Mouse (Mus musculus): ENCODE results near the gene Prnp. TPM values are rescaled to one million over a fixed set of nuclear protein-coding genes. Genes with fewer than 3 reads are reported as not detected.

The Prnp gene
- polyA plus RNA-seq, 1 experiment from 2014 or later: 184 TPM

DNA sequence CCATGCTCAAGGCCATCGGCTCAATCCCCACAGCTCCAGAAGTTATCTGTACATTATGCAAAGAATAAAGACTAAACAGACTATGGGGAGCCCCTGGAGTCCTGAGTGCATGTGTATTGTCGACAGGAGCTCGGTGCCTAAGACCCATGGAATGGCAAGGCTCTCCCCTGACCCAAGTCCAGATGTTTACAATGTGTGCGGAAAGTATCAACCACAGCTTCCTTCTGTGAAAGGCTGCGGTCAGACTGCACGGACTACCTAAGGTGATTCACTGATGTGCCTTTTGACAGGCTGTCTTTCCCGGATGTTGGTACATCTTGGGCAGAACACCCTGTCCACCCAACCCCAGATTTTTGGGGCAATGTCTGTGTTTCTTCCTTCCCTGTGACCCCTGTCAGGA lies 21.5 kb upstream of the Prnp start:
- H3K4me2 ChIP-seq (replicated peaks): no peak overlapping the region
- no peak overlapping the region for H3K27ac ChIP-seq (replicated peaks)
- H3K4me1 ChIP-seq: peaks cover 31% of the 10 kb centered on the region
- WGBS: 84% methylated on average over 7 of the region's 7 CpGs
- H3K27me3 ChIP-seq: no peaks in the 10 kb centered on the region
- H3K9me3 ChIP-seq: no peaks in the 10 kb centered on the region
- no peak for ATAC-seq (replicated peaks)
- H3K9ac ChIP-seq (replicated peaks): no peak overlapping the region
- no peak overlapping the region for H3K4me3 ChIP-seq
- H3K36me3 ChIP-seq: no peaks in the 10 kb centered on the region

DNA sequence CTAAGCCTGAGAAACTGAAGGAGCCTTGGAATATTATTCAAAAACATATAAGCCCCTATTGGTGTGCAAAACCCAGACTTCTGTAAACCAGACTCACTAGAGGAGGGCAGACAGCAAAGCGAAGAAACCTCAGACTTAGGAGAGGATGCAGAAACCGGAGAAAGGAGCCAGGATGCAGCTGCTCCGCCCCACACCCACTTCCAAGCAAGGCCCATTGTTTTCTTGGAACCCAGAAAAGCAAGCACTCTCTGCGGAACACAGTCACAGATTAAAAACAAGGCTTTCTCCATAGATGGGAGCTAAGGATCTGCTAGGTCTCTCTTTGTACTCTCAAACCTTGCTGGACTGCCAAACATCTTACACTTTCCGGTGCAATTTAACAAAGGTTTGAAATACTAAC lies 17.2 kb upstream of the Prnp start:
- Histone ChIP-seq H3K4me3 (no peak overlapping the region), H3K9ac (replicated peaks) (no peak overlapping the region), H3K36me3 (no peaks in the 10 kb centered on the region), H3K27ac (replicated peaks) (peak overlapping the region; percentile 46), H3K4me2 (replicated peaks) (no peak overlapping the region), H3K27me3 (no peaks in the 10 kb centered on the region), H3K4me1 (peaks cover 27% of the 10 kb centered on the region), H3K9me3 (no peaks in the 10 kb centered on the region)
- no peak for ATAC-seq (replicated peaks)
- 24% methylated on average over 5 of the region's 5 CpGs for WGBS

GRCm38 (mm10) chr2:131895106-131895505 lies 14.6 kb upstream of the Prnp start:
- H3K9me3 ChIP-seq: no peaks in the 10 kb centered on the region
- H3K27me3 ChIP-seq: no peaks in the 10 kb centered on the region
- no peak overlapping the region for H3K4me2 ChIP-seq (replicated peaks)
- no peak overlapping the region for H3K9ac ChIP-seq (replicated peaks)
- H3K4me3 ChIP-seq: no peak overlapping the region
- H3K4me1 ChIP-seq: peaks cover 13% of the 10 kb centered on the region
- ATAC-seq (replicated peaks): no peak
- WGBS: 76% methylated on average over 2 of the region's 2 CpGs
- no peaks in the 10 kb centered on the region for H3K36me3 ChIP-seq
- H3K27ac ChIP-seq (replicated peaks): no peak overlapping the region

- ATAC-seq (replicated peaks): no peak
- no peaks in the 10 kb centered on the region for H3K36me3 ChIP-seq
- no peak overlapping the region for H3K9ac ChIP-seq (replicated peaks)
- H3K27ac ChIP-seq (replicated peaks): no peak overlapping the region
- no peaks in the 10 kb centered on the region for H3K9me3 ChIP-seq
- H3K4me3 ChIP-seq: no peak overlapping the region
- H3K27me3 ChIP-seq: no peaks in the 10 kb centered on the region
- H3K4me2 ChIP-seq (replicated peaks): no peak overlapping the region
- 87% methylated on average over 4 of the region's 4 CpGs for WGBS
- H3K4me1 ChIP-seq: peaks cover 10% of the 10 kb centered on the region
These were observed 13.7 kb upstream of the Prnp start for GRCm38 (mm10) chr2:131896011-131896410.

DNA sequence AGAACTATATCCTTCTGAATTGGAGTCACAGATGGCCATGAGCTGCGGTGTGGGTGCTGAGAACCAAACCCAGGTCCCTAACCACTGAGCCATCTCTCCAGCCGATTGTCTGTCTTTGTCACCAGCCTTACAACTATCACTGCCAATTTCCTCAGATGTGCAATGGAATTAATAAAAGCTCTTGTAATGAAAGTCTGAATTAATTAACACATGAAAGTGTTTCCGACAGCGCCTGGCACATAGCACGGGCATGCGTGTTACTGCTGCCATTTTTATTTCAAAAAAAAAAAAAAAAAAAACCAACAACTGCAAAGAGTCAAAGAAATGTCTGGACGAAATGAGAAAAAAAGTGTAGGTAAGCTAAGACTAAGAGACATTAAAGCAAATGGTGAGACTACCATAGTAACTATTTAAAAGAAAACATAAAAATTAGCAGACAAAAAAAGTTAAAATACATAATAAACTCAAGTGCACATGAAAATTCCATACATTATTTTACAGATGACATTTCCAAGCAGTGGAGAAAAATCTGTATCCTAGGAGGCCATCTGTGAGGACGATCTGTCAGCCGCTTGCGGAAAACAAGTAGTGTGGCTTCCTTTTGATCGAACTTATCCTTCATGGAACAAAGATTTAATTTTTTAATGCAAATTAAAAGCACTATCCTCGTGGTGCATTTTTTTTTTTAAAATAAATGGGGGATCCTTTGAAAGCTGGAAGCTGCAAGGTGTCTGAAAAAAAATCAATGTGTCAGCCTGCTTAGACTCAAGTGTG lies 12.2 kb upstream of the Prnp start:
- 70% methylated on average over 12 of the region's 12 CpGs for WGBS

DNA sequence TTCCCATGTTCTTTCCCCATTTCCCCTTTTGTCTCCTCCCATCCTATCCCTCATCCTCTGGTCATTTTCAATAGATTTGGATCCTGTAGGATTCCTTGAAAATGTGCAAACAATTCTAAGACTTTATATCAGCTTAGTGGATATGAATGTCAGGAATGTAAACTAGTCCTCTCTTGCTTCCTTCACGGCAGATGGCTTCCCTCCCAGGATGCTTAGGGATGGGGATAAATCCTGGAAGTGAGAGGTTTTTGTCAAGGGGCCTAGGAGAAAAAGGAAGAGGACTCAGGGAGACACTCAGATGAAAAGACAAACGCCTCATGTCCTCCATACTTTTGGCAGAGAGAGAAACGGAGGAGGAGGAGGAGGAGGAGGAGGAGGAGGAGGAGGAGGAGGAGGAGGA lies 7.3 kb upstream of the Prnp start:
- Histone ChIP-seq H3K9ac (replicated peaks) (no peak overlapping the region), H3K27me3 (no peaks in the 10 kb centered on the region), H3K4me3 (no peak overlapping the region), H3K4me1 (no peaks in the 10 kb centered on the region), H3K9me3 (no peaks in the 10 kb centered on the region), H3K36me3 (no peaks in the 10 kb centered on the region), H3K27ac (replicated peaks) (no peak overlapping the region), H3K4me2 (replicated peaks) (no peak overlapping the region)
- no peak for ATAC-seq (replicated peaks)
- 49% methylated on average over 2 of the region's 3 CpGs for WGBS

More for the DNA sequence above, 12.2 kb upstream of the Prnp start:
- H3K9me3 ChIP-seq: no peaks in the 10 kb centered on the region
- no peak overlapping the region for H3K9ac ChIP-seq (replicated peaks)
- no peak overlapping the region for H3K4me3 ChIP-seq
- H3K27ac ChIP-seq (replicated peaks): peak overlapping the region; percentile 85
- ATAC-seq (replicated peaks): no peak
- no peaks in the 10 kb centered on the region for H3K27me3 ChIP-seq
- peaks cover 5% of the 10 kb centered on the region for H3K4me1 ChIP-seq
- H3K36me3 ChIP-seq: no peaks in the 10 kb centered on the region
- no peak overlapping the region for H3K4me2 ChIP-seq (replicated peaks)

DNA sequence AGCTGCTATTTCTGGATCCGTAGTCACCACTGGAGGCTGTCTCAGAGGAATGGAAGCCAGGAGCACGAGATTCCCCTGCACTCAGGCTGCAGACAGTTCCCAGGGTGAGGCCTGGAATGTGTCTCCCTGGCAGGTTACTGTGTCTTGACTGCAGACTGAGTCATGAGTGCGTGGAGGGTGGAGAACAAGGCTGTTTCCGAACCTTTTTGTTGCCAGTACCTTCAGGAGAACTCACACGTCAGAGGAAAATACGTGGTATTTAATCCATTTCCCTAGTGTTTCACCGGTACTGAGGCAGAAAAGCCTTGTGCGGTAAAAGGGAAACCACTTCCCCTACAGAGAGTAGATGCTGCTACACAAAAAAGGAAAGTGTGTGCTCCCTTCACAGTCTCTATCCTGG lies 6.9 kb upstream of the Prnp start:
- no peaks in the 10 kb centered on the region for H3K27me3 ChIP-seq
- no peak overlapping the region for H3K4me2 ChIP-seq (replicated peaks)
- no peak overlapping the region for H3K4me3 ChIP-seq
- no peaks in the 10 kb centered on the region for H3K36me3 ChIP-seq
- H3K9me3 ChIP-seq: no peaks in the 10 kb centered on the region
- 59% methylated on average over 8 of the region's 8 CpGs for WGBS
- no peak overlapping the region for H3K9ac ChIP-seq (replicated peaks)
- no peak for ATAC-seq (replicated peaks)
- H3K27ac ChIP-seq (replicated peaks): no peak overlapping the region
- H3K4me1 ChIP-seq: no peaks in the 10 kb centered on the region

- WGBS: 59% methylated on average over 5 of the region's 5 CpGs
- H3K36me3 ChIP-seq: no peaks in the 10 kb centered on the region
- H3K27me3 ChIP-seq: no peaks in the 10 kb centered on the region
- H3K4me3 ChIP-seq: no peak overlapping the region
- no peaks in the 10 kb centered on the region for H3K9me3 ChIP-seq
- ATAC-seq (replicated peaks): no peak
- H3K4me1 ChIP-seq: peaks cover 7% of the 10 kb centered on the region; the same call in 1 of the 2 replicates
- H3K27ac ChIP-seq (replicated peaks): no peak overlapping the region
- H3K4me2 ChIP-seq (replicated peaks): no peak overlapping the region
- no peak overlapping the region for H3K9ac ChIP-seq (replicated peaks)
These were observed 4.7 kb upstream of the Prnp start for GRCm38 (mm10) chr2:131905025-131905424.

GRCm38 (mm10) chr2:131905776-131906175 lies 4.0 kb upstream of the Prnp start:
- no peaks in the 10 kb centered on the region for H3K9me3 ChIP-seq
- H3K4me2 ChIP-seq (replicated peaks): no peak overlapping the region
- no peak overlapping the region for H3K4me3 ChIP-seq
- no peak overlapping the region for H3K9ac ChIP-seq (replicated peaks)
- ATAC-seq (replicated peaks): no peak
- H3K27me3 ChIP-seq: no peaks in the 10 kb centered on the region
- 44% methylated on average over 6 of the region's 6 CpGs for WGBS
- H3K4me1 ChIP-seq: peaks cover 14% of the 10 kb centered on the region
- H3K27ac ChIP-seq (replicated peaks): no peak overlapping the region
- H3K36me3 ChIP-seq: no peaks in the 10 kb centered on the region

- Histone ChIP-seq H3K4me3 (no peak overlapping the region), H3K9ac (replicated peaks) (no peak overlapping the region), H3K27me3 (no peaks in the 10 kb centered on the region), H3K4me2 (replicated peaks) (no peak overlapping the region), H3K36me3 (no peaks in the 10 kb centered on the region), H3K4me1 (peaks cover 19% of the 10 kb centered on the region), H3K9me3 (no peaks in the 10 kb centered on the region), H3K27ac (replicated peaks) (no peak overlapping the region)
- WGBS: 83% methylated on average over 3 of the region's 3 CpGs
- no peak for ATAC-seq (replicated peaks)
These were observed 3.5 kb upstream of the Prnp start for GRCm38 (mm10) chr2:131906266-131906665.

DNA sequence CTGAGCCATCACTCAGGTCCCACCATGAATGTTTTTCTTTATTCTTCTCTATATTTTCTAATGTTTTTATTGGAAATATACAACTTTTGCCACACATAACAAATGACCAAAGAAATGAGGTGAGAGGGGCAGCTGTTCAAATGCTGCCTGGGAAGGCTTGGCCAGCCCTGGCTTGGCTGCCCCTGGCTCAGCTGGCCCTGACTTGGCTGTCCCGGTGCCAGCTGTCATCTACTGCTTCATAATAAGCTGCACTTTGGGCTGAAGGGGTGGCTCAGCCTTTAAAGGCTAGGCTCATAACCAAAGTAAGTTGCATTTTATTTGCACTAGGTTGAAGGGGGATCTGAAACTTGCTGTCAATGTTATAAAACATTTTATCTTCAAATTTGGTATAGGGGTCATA lies 2.9 kb upstream of the Prnp start:
- Histone ChIP-seq H3K4me2 (replicated peaks) (no peak overlapping the region), H3K36me3 (no peaks in the 10 kb centered on the region), H3K4me3 (no peak overlapping the region), H3K9me3 (no peaks in the 10 kb centered on the region), H3K9ac (replicated peaks) (no peak overlapping the region), H3K27ac (replicated peaks) (no peak overlapping the region), H3K27me3 (no peaks in the 10 kb centered on the region), H3K4me1 (peaks cover 25% of the 10 kb centered on the region)
- 95% methylated on average over 1 of the region's 1 CpGs for WGBS
- ATAC-seq (replicated peaks): no peak

- Histone ChIP-seq H3K27ac (replicated peaks) (no peak overlapping the region), H3K36me3 (no peaks in the 10 kb centered on the region), H3K4me3 (no peak overlapping the region), H3K4me2 (replicated peaks) (no peak overlapping the region), H3K9ac (replicated peaks) (no peak overlapping the region), H3K27me3 (no peaks in the 10 kb centered on the region), H3K4me1 (peaks cover 29% of the 10 kb centered on the region), H3K9me3 (no peaks in the 10 kb centered on the region)
- WGBS: 84% methylated on average over 5 of the region's 5 CpGs
- ATAC-seq (replicated peaks): no peak
These were observed 2.4 kb upstream of the Prnp start for GRCm38 (mm10) chr2:131907311-131907710.

GRCm38 (mm10) chr2:131908351-131908861 lies 1.3 kb upstream of the Prnp start:
- ATAC-seq (replicated peaks): no peak
- 93% methylated on average over 7 of the region's 7 CpGs for WGBS
- no peak overlapping the region for H3K4me3 ChIP-seq

More at GRCm38 (mm10) chr2:131908351-131908861, 1.3 kb upstream of the Prnp start:
- H3K27ac ChIP-seq (replicated peaks): no peak overlapping the region
- H3K4me1 ChIP-seq: peaks cover 38% of the 10 kb centered on the region
- H3K36me3 ChIP-seq: no peaks in the 10 kb centered on the region
- H3K9ac ChIP-seq (replicated peaks): no peak overlapping the region
- no peaks in the 10 kb centered on the region for H3K9me3 ChIP-seq
- H3K4me2 ChIP-seq (replicated peaks): no peak overlapping the region
- no peaks in the 10 kb centered on the region for H3K27me3 ChIP-seq
